8 mouse cellular contexts compared by ENCODE assay signal in genomic region chr13:119789851-119790717, GRCm38 (mm10). TPM values are rescaled to one million over a fixed set of nuclear protein-coding genes. Genes with fewer than 3 reads are reported as not detected.
DNase-seq lines count a peak whose midpoint lies in the region; ATAC-seq and TF ChIP-seq lines count a peak whose summit lies in the region.

No protein-coding gene starts in this region.

- peak overlapping the region; percentile 97 for H3K27ac ChIP-seq in forebrain, embryonic 13.5 days
- H3K27ac ChIP-seq in heart, postnatal 0 days (ENCODE audit: low read depth): peak overlapping the region; percentile 96
- peak overlapping the region; percentile 87 for H3K27ac ChIP-seq in liver, embryonic 16.5 days (ENCODE audit: low read length)
- peak overlapping the region; percentile 94 for H3K27ac ChIP-seq in olfactory bulb, adult 2 months (ENCODE audit: insufficient read depth, low read depth, low read length)

- TF ChIP-seq EP300 in heart, postnatal 0 days (IDR thresholded peaks at IDR 0.05; ENCODE audit: low read depth): no peak

- ATAC-seq in cerebellum, adult (ENCODE audit: insufficient number of reproducible peaks, low FRiP score, low TSS enrichment): peak; percentile 52
- ATAC-seq in forebrain, embryonic 13.5 days: peak; percentile 69
- ATAC-seq in heart, postnatal 0 days (ENCODE audit: insufficient read depth, low read depth): peak; percentile 67
- peak; percentile 52 for ATAC-seq in liver, embryonic 16.5 days (ENCODE audit: low read depth)

- peaks cover 24% of the 10 kb centered on the region for H3K4me1 ChIP-seq in forebrain, embryonic 13.5 days
- H3K4me1 ChIP-seq in heart, postnatal 0 days (ENCODE audit: control insufficient read depth, insufficient read depth): 0 out of 2 replicates have a peak, but pooled peaks cover 13% of the 10 kb centered on the region
- H3K4me1 ChIP-seq in liver, embryonic 16.5 days (ENCODE audit: control insufficient read depth, low read depth, low read length): peaks cover 13% of the 10 kb centered on the region
- peaks cover 6% of the 10 kb centered on the region for H3K4me1 ChIP-seq in olfactory bulb, adult 2 months (ENCODE audit: control insufficient read depth, insufficient read depth, low read length)

- H3K4me3 ChIP-seq in forebrain, embryonic 13.5 days: peak overlapping the region; percentile 83
- H3K4me3 ChIP-seq in heart, postnatal 0 days (ENCODE audit: low read depth, low read length): peak overlapping the region; percentile 82
- H3K4me3 ChIP-seq in liver, embryonic 16.5 days (ENCODE audit: low read depth, low read length): peak overlapping the region; percentile 92
- H3K4me3 ChIP-seq in olfactory bulb, adult 2 months (ENCODE audit: insufficient read depth, low read depth, low read length): peak overlapping the region; percentile 97

- peaks cover 26% of the 10 kb centered on the region for H3K36me3 ChIP-seq in forebrain, embryonic 13.5 days (ENCODE audit: poor library complexity, severe bottlenecking)
- H3K36me3 ChIP-seq in heart, postnatal 0 days (replicated peaks; ENCODE audit: control insufficient read depth, insufficient read depth, low read length): peaks cover 24% of the 10 kb centered on the region
- H3K36me3 ChIP-seq in liver, embryonic 16.5 days (ENCODE audit: control insufficient read depth, insufficient read depth): peaks cover 4% of the 10 kb centered on the region

- H3K4me2 ChIP-seq in forebrain, embryonic 13.5 days: peak overlapping the region; percentile 68
- H3K4me2 ChIP-seq in heart, postnatal 0 days (ENCODE audit: low read depth, low read length): peak overlapping the region; percentile 66
- H3K4me2 ChIP-seq in liver, embryonic 16.5 days (ENCODE audit: low read depth, low read length): peak overlapping the region; percentile 83

- TF ChIP-seq POLR2A in olfactory bulb, adult 2 months (IDR thresholded peaks at IDR 0.05; ENCODE audit: insufficient read depth, low read depth, low read length): no peak

- no peak for TF ChIP-seq CTCF in heart, postnatal 0 days (IDR thresholded peaks at IDR 0.05; ENCODE audit: low read depth)
- no peak for TF ChIP-seq CTCF in olfactory bulb, adult 2 months (IDR thresholded peaks at IDR 0.05; ENCODE audit: insufficient read depth, low read depth, low read length)

- peak overlapping the region; percentile 94 for H3K9ac ChIP-seq in forebrain, embryonic 13.5 days
- H3K9ac ChIP-seq in heart, postnatal 0 days (replicated peaks; ENCODE audit: low read depth, low read length): peak overlapping the region; percentile 92
- peak overlapping the region; percentile 92 for H3K9ac ChIP-seq in liver, embryonic 16.5 days (ENCODE audit: low read depth, low read length)

- H3K27me3 ChIP-seq in forebrain, embryonic 13.5 days: no peaks in the 10 kb centered on the region
- no peaks in the 10 kb centered on the region for H3K27me3 ChIP-seq in heart, postnatal 0 days (ENCODE audit: control insufficient read depth, insufficient read depth, low read length)
- H3K27me3 ChIP-seq in liver, embryonic 16.5 days (ENCODE audit: control insufficient read depth, insufficient read depth, low read depth, low read length): no peaks in the 10 kb centered on the region

- DNase-seq in ES-CJ7 (ENCODE audit: low read depth, low spot score): peak; percentile 16
- peak; percentile 55 for DNase-seq in heart, postnatal 0 days (ENCODE audit: low spot score)
- DNase-seq in kidney, postnatal 4 days: peak; percentile 76 to 86
- DNase-seq in thymus, adult 18-20 months: peak; percentile 21 to 28

- under 1% methylated on average over 59 of the region's 66 CpGs for WGBS in forebrain, embryonic 13.5 days
- under 1% methylated on average over 36 of the region's 66 CpGs for WGBS in heart, postnatal 0 days
- under 1% methylated on average over 53 of the region's 66 CpGs for WGBS in liver, embryonic 16.5 days (ENCODE audit: insufficient replicate concordance)
- under 1% methylated on average over 57 of the region's 66 CpGs for WGBS in olfactory bulb, adult 2 months

- no peaks in the 10 kb centered on the region for H3K9me3 ChIP-seq in forebrain, embryonic 13.5 days (replicated peaks)
- H3K9me3 ChIP-seq in heart, postnatal 0 days (replicated peaks; ENCODE audit: control insufficient read depth, low read length): no peaks in the 10 kb centered on the region
- H3K9me3 ChIP-seq in liver, embryonic 16.5 days (replicated peaks; ENCODE audit: control insufficient read depth, low read length): no peaks in the 10 kb centered on the region

RNA-seq across cellular contexts. Expression of gene Zfp131, which starts 0.6 kb away (rescaled TPM):
- polyA plus RNA-seq in forebrain, embryonic 13.5 days (2015; fragmentation: Nextera tagmentation; extraction: Ambion mirVana): 52.8 and 53.4 TPM in 2 replicates
- total RNA-seq in heart, postnatal 0 days (2014; rRNA removed; ENCODE audit: low replicate concordance): 21.2 and 24.2 TPM in 2 replicates
- polyA plus RNA-seq in heart, postnatal 0 days (2015; fragmentation: Nextera tagmentation; extraction: Ambion mirVana): 13.6 and 15.5 TPM in 2 replicates
- 10.0 and 11.0 TPM in 2 replicates for polyA plus RNA-seq in liver, embryonic 16.5 days (2015; fragmentation: Nextera tagmentation; extraction: Ambion mirVana)
- not detected in 2 replicates for polyA plus RNA-seq in olfactory bulb, adult 2 months (2012; ENCODE audit: insufficient read depth, insufficient read length, low replicate concordance, missing spikeins)

RNA-seq across cellular contexts. Expression of gene Nim1k, which starts 34.4 kb away (rescaled TPM):
- 4.2 and 4.8 TPM in 2 replicates for polyA plus RNA-seq in forebrain, embryonic 13.5 days (2015; fragmentation: Nextera tagmentation; extraction: Ambion mirVana)
- total RNA-seq in heart, postnatal 0 days (2014; rRNA removed; ENCODE audit: low replicate concordance): 0.70 and 1.5 TPM in 2 replicates
- 0.56 and 0.67 TPM in 2 replicates for polyA plus RNA-seq in heart, postnatal 0 days (2015; fragmentation: Nextera tagmentation; extraction: Ambion mirVana)
- polyA plus RNA-seq in liver, embryonic 16.5 days (2015; fragmentation: Nextera tagmentation; extraction: Ambion mirVana): 0.06 and 0.12 TPM in 2 replicates
- polyA plus RNA-seq in olfactory bulb, adult 2 months (2012; ENCODE audit: insufficient read depth, insufficient read length, low replicate concordance, missing spikeins): not detected in 2 replicates

RNA-seq across cellular contexts. Expression of gene AF067063, which starts 39.9 kb away (rescaled TPM):
- polyA plus RNA-seq in forebrain, embryonic 13.5 days (2015; fragmentation: Nextera tagmentation; extraction: Ambion mirVana): not detected in 2 replicates
- not detected in 2 replicates for total RNA-seq in heart, postnatal 0 days (2014; rRNA removed; ENCODE audit: low replicate concordance)
- not detected in 2 replicates for polyA plus RNA-seq in heart, postnatal 0 days (2015; fragmentation: Nextera tagmentation; extraction: Ambion mirVana)
- polyA plus RNA-seq in liver, embryonic 16.5 days (2015; fragmentation: Nextera tagmentation; extraction: Ambion mirVana): not detected in 2 replicates
- not detected in 2 replicates for polyA plus RNA-seq in olfactory bulb, adult 2 months (2012; ENCODE audit: insufficient read depth, insufficient read length, low replicate concordance, missing spikeins)

RNA-seq across cellular contexts. Expression of gene D13Ertd608e, which starts 45.7 kb away (rescaled TPM):
- polyA plus RNA-seq in forebrain, embryonic 13.5 days (2015; fragmentation: Nextera tagmentation; extraction: Ambion mirVana): not detected in 2 replicates
- total RNA-seq in heart, postnatal 0 days (2014; rRNA removed; ENCODE audit: low replicate concordance): not detected in 2 replicates
- polyA plus RNA-seq in heart, postnatal 0 days (2015; fragmentation: Nextera tagmentation; extraction: Ambion mirVana): not detected in 2 replicates
- polyA plus RNA-seq in liver, embryonic 16.5 days (2015; fragmentation: Nextera tagmentation; extraction: Ambion mirVana): not detected in 2 replicates
- not detected in 2 replicates for polyA plus RNA-seq in olfactory bulb, adult 2 months (2012; ENCODE audit: insufficient read depth, insufficient read length, low replicate concordance, missing spikeins)

Comparison
In these comparisons a context has a peak if more than half of its experiments do, and no peak if none do; other contexts are left out.
1. Peak in every context shown above with its lines: DNase-seq, ATAC-seq, H3K4me3 ChIP-seq and H3K27ac ChIP-seq.
2. DNase-seq: peak in every context shown above with its lines; median percentile 81 in kidney, postnatal 4 days; 55 in heart, postnatal 0 days; 24 in thymus, adult 18-20 months; 16 in ES-CJ7.